Mouse (Mus musculus): ENCODE data around the gene Vmn2r121. TPM values are rescaled to one million over a fixed set of nuclear protein-coding genes. Genes with fewer than 3 reads are reported as not detected.

Gene Vmn2r121
- not detected in 2 replicates for polyA plus RNA-seq (2012; rRNA removed)

DNA sequence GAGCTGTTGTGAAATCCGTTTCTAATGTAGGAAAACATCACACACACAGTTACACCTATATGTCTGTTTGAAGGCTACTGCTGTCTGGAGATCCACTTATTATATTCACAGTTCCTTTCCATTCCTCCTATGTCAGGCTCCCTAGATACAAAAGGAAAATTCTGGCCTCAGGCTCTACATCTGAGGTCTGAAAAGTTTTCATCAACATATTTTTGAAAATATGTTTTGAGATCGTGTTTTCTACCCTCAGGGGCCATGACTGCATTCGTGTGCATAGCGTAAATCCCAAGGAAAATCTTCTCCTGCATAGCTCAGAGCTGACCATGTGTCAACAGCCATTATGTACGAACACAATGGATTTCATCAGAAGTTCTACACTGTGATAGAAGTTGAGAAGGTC, at the start of gene Vmn2r121:
TSS of gene Vmn2r121 (minus strand) at position 101 of the 400 bp plus-strand sequence.

